Mouse (Mus musculus): ENCODE measurements at regions not wholly inside any gene's neighbourhood (a gene's known extent, or its start where the extent isn't known, plus 50 kb on each side); places are given as distances from the start of the nearest gene placed in this dataset.

- TF ChIP-seq GATA1 (IDR thresholded peaks at IDR 0.05; ENCODE audit: borderline replicate concordance, low read length) (no peak), FLI1 (IDR thresholded peaks at IDR 0.05; ENCODE audit: low read length) (no peak)
Measured at GRCm38 (mm10) chr10:120647323-120647722, 171.1 kb upstream of the Hmga2 start.

Data from megakaryocyte, embryonic 14.5 days (primary cell).